Mouse (Mus musculus) olfactory bulb, adult 2 months (tissue): ENCODE data around the gene Wfdc10.

Source experiments
- CTCF ChIP-seq: fragments of 200-500 bp; IDR thresholded peaks from 2 replicates; pipeline ENCODE4 v1.5.1; 2012; ENCODE audit warnings: low read depth, mild to moderate bottlenecking, low read length, moderate library complexity; ENCODE audit not compliant: insufficient read depth
- POLR2A ChIP-seq: fragments of 200-500 bp; IDR thresholded peaks from 2 replicates; pipeline ENCODE4 v1.6.1; 2012; ENCODE audit warnings: mild to moderate bottlenecking, low read depth, low read length, moderate library complexity; ENCODE audit not compliant: insufficient read depth

- TF ChIP-seq CTCF (no peak), POLR2A (no peak)
Measured at GRCm38 (mm10) chr2:164621775-164622174, 34.1 kb upstream of the Wfdc10 start.
